Mouse (Mus musculus) myocyte (in vitro differentiated cells): ENCODE results near the gene Thada. TPM values are rescaled to one million over a fixed set of nuclear protein-coding genes. Genes with fewer than 3 reads are reported as not detected.

ENCODE experiments used
- H3K27me3 ChIP-seq: one replicate; pipeline ENCODE4 v1.6.1; 2011; ENCODE audit not compliant: control insufficient read depth, insufficient read depth, insufficient read length
- H3K36me3 ChIP-seq: one replicate; pipeline ENCODE4 v1.6.1; 2011; ENCODE audit not compliant: control insufficient read depth, insufficient read depth
- H3K4me2 ChIP-seq: one replicate; pipeline ENCODE4 v1.6.1; 2011; ENCODE audit warnings: low read depth, control low read depth
- H3K4me3 ChIP-seq: one replicate; pipeline ENCODE4 v1.5.1; 2011; ENCODE audit warnings: mild to moderate bottlenecking, control low read depth, moderate library complexity
- H3K79me2 ChIP-seq: one replicate; pipeline ENCODE4 v1.6.1; 2011; ENCODE audit not compliant: control insufficient read depth, insufficient read depth
- H3ac ChIP-seq: one replicate; pipeline ENCODE4 v1.6.1; 2011; ENCODE audit not compliant: control insufficient read depth, insufficient read length
- CEBPB ChIP-seq: IDR thresholded peaks from 2 replicates; pipeline ENCODE4 v1.6.1; 2011; ENCODE audit warnings: mild to moderate bottlenecking, moderate library complexity; ENCODE audit not compliant: poor library complexity, insufficient read depth, severe bottlenecking
- E2F4 ChIP-seq: IDR thresholded peaks from one replicate; pipeline ENCODE4 v1.6.1; 2011; ENCODE audit warnings: mild to moderate bottlenecking, control low read depth, moderate library complexity; ENCODE audit not compliant: insufficient read depth
- MAX ChIP-seq: IDR thresholded peaks from one replicate; pipeline ENCODE4 v1.6.1; 2011; ENCODE audit warnings: low read depth, mild to moderate bottlenecking, control low read depth
- MYOD1 ChIP-seq, 3 experiments: IDR thresholded peaks; one replicate each; pipeline ENCODE4 v1.6.1; 2011; ENCODE audit warnings: control low read depth in 2 of 3, low read depth in 2 of 3, mild to moderate bottlenecking in 2 of 3, moderate library complexity in 1 of 3; ENCODE audit not compliant: insufficient read length in 2 of 3, control insufficient read depth in 1 of 3
- MYOG ChIP-seq, 3 experiments: IDR thresholded peaks; one replicate each; pipeline ENCODE4 v1.6.1; 2011; ENCODE audit warnings: control low read depth in 2 of 3, low read depth in 2 of 3, mild to moderate bottlenecking in 2 of 3; ENCODE audit not compliant: insufficient read length in 2 of 3, control insufficient read depth in 1 of 3, insufficient read depth in 1 of 3
- POLR2A ChIP-seq: IDR thresholded peaks from one replicate; pipeline ENCODE4 v1.6.1; 2011; ENCODE audit warnings: low read depth, mild to moderate bottlenecking, control low read depth, moderate library complexity; ENCODE audit not compliant: insufficient read length
- POLR2AphosphoS2 ChIP-seq: IDR thresholded peaks from one replicate; pipeline ENCODE4 v1.6.1; 2011; ENCODE audit warnings: low read depth, control low read depth; ENCODE audit not compliant: insufficient read length
- REST ChIP-seq: IDR thresholded peaks from one replicate; pipeline ENCODE4 v1.6.1; 2011; ENCODE audit warnings: mild to moderate bottlenecking, control low read depth, moderate library complexity; ENCODE audit not compliant: insufficient read depth, insufficient read length
- SRF ChIP-seq: IDR thresholded peaks from one replicate; pipeline ENCODE4 v1.6.1; 2011; ENCODE audit warnings: low read depth; ENCODE audit not compliant: control insufficient read depth, insufficient read length
- TCF12 ChIP-seq: IDR thresholded peaks from one replicate; pipeline ENCODE4 v1.6.1; 2011; ENCODE audit warnings: mild to moderate bottlenecking, control low read depth; ENCODE audit not compliant: poor library complexity, insufficient read depth, severe bottlenecking
- TCF3 ChIP-seq: IDR thresholded peaks from one replicate; pipeline ENCODE4 v1.6.1; 2011; ENCODE audit warnings: low read depth, control low read depth; ENCODE audit not compliant: insufficient read length
- USF1 ChIP-seq: IDR thresholded peaks from one replicate; pipeline ENCODE4 v1.6.1; 2011; ENCODE audit warnings: low read depth, mild to moderate bottlenecking, control low read depth, moderate library complexity
- polyA plus RNA-seq: library from polyadenylated mRNA; unstranded; fragments of >200 nt; fragmentation: generic; extraction: Trizol; gene quantifications from one replicate; pipeline ENCODE4 v1.2.1, GENCODE M21; 2012; ENCODE audit warnings: missing spikeins

Thada gene
- polyA plus RNA-seq, 1 experiment: 5.5 TPM

- Histone ChIP-seq H3K79me2 (no peaks in the 10 kb centered on the region), H3K27me3 (no peaks in the 10 kb centered on the region), H3K36me3 (peaks cover 9% of the 10 kb centered on the region), H3K4me2 (no peak overlapping the region), H3K4me3 (no peak overlapping the region), H3ac (no peak overlapping the region)
- no peak for TF ChIP-seq E2F4
- no peak for TF ChIP-seq CEBPB
- TF ChIP-seq REST: no peak
- TF ChIP-seq MYOG (IDR thresholded peaks at IDR 0.05; ENCODE audit: control insufficient read depth in 1 of 3, insufficient read depth in 1 of 3, insufficient read length in 2 of 3, low read depth in 2 of 3): no peak
- TF ChIP-seq SRF: no peak
- no peak for TF ChIP-seq TCF12
Measured at GRCm38 (mm10) chr17:84376882-84377281, 89.1 kb downstream of the Thada start.

GRCm38 (mm10) chr17:84372411-84373045 lies 93.5 kb downstream of the Thada start:
- Histone ChIP-seq H3ac (no peak overlapping the region), H3K4me3 (no peak overlapping the region), H3K27me3 (no peaks in the 10 kb centered on the region), H3K36me3 (no peaks in the 10 kb centered on the region), H3K79me2 (no peaks in the 10 kb centered on the region), H3K4me2 (no peak overlapping the region)
- TF ChIP-seq REST (no peak), SRF (no peak), USF1 (no peak), TCF12 (no peak), TCF3 (no peak), MYOG (IDR thresholded peaks at IDR 0.05; ENCODE audit: control insufficient read depth in 1 of 3, insufficient read depth in 1 of 3, insufficient read length in 2 of 3, low read depth in 2 of 3) (no peak), POLR2AphosphoS2 (no peak), E2F4 (no peak), POLR2A (no peak), MYOD1 (IDR thresholded peaks at IDR 0.05; ENCODE audit: control insufficient read depth in 1 of 3, insufficient read length in 2 of 3, low read depth in 2 of 3) (no peak), CEBPB (no peak), MAX (no peak)

- H3K4me3 ChIP-seq: no peak overlapping the region
- no peaks in the 10 kb centered on the region for H3K27me3 ChIP-seq
- no peaks in the 10 kb centered on the region for H3K36me3 ChIP-seq
- H3K4me2 ChIP-seq: no peak overlapping the region
- H3K79me2 ChIP-seq: no peaks in the 10 kb centered on the region
- H3ac ChIP-seq: no peak overlapping the region
- no peak for TF ChIP-seq SRF
Measured at GRCm38 (mm10) chr17:84370385-84370784, 95.6 kb downstream of the Thada start.

- Histone ChIP-seq H3K4me3 (no peak overlapping the region), H3K79me2 (no peaks in the 10 kb centered on the region), H3K27me3 (no peaks in the 10 kb centered on the region), H3K36me3 (no peaks in the 10 kb centered on the region), H3ac (no peak overlapping the region), H3K4me2 (no peak overlapping the region)
- no peak for TF ChIP-seq TCF3
- TF ChIP-seq POLR2AphosphoS2: no peak
Measured at GRCm38 (mm10) chr17:84369769-84370168, 96.2 kb downstream of the Thada start.

- H3ac ChIP-seq: no peak overlapping the region
- no peak overlapping the region for H3K4me3 ChIP-seq
- H3K27me3 ChIP-seq: no peaks in the 10 kb centered on the region
- TF ChIP-seq REST (no peak), USF1 (no peak), CEBPB (no peak), SRF (no peak), POLR2AphosphoS2 (no peak), MYOD1 (IDR thresholded peaks at IDR 0.05; ENCODE audit: control insufficient read depth in 1 of 3, insufficient read length in 2 of 3, low read depth in 2 of 3) (no peak), MAX (no peak), TCF3 (no peak), MYOG (IDR thresholded peaks at IDR 0.05; ENCODE audit: control insufficient read depth in 1 of 3, insufficient read depth in 1 of 3, insufficient read length in 2 of 3, low read depth in 2 of 3) (no peak), POLR2A (no peak), TCF12 (no peak), E2F4 (no peak)
- H3K36me3 ChIP-seq: peaks cover 5% of the 10 kb centered on the region
- no peak overlapping the region for H3K4me2 ChIP-seq
- no peaks in the 10 kb centered on the region for H3K79me2 ChIP-seq
Measured at GRCm38 (mm10) chr17:84368213-84369014, 97.6 kb downstream of the Thada start.
